Mouse (Mus musculus) stomach, postnatal 0 days (tissue): ENCODE data around the gene Gsto2.

ENCODE experiments used
- CTCF ChIP-seq: IDR thresholded peaks from 2 replicates; pipeline ENCODE4 v1.5.1; 2016; ENCODE audit warnings: antibody characterized with exemption, low read depth, mild to moderate bottlenecking, moderate library complexity
- EP300 ChIP-seq: optimal IDR thresholded peaks from 2 replicates; pipeline ENCODE3; 2016; ENCODE audit warnings: antibody characterized with exemption

DNA sequence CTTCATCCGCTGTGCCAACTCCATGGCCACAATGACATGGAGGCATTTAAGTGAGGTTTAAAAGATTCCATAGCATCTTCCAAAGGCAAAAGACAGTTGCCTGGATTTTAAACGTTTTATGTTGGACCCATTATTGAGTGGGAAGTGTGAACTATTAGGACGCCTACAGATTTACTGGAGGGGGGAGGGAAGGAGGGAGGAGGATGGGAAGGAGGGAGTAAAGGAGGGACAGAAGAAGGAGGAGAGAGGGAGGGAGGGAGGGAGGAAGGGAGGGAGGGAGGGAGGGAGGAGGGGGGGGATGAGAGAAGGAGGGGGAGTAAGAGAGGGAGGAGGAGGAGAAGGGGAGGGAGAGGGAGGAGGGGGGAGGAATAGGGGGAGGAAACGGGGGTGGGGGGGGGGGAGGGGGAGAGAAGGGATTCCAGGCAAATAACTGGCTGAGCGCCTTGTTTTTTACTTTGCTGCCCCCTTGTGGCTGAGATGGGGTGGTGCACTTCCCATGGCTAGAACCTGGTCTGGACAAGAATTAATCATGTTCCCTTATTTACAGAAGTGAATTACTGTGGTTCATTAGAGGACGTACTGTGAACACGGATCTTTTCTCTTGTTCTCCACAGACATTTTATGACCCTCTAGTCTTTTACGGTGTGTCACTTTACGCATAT, 44.4 kb upstream of the Gsto2 start:
- TF ChIP-seq CTCF (peak; percentile 81), EP300 (no peak)
